Mouse (Mus musculus): Measurements from ENCODE around the gene Agap1. TPM values are rescaled to one million over a fixed set of nuclear protein-coding genes. Genes with fewer than 3 reads are reported as not detected.

Gene Agap1
- polyA plus RNA-seq, 1 experiment from 2014 or later, result 8.8 TPM

GRCm38 (mm10) chr1:89535206-89535605 lies 80.6 kb downstream of the Agap1 start:
- Histone ChIP-seq H3K36me3 (ENCODE audit: inconsistent target) (no peaks in the 10 kb centered on the region), H3K4me3 (ENCODE audit: inconsistent target) (no peak overlapping the region), H3K79me2 (ENCODE audit: inconsistent target) (no peaks in the 10 kb centered on the region), H3K27ac (no peak overlapping the region)

- Histone ChIP-seq H3K27ac (no peak overlapping the region), H3K79me2 (ENCODE audit: inconsistent target) (no peaks in the 10 kb centered on the region), H3K4me3 (ENCODE audit: inconsistent target) (no peak overlapping the region), H3K36me3 (ENCODE audit: inconsistent target) (no peaks in the 10 kb centered on the region)
- 88% methylated on average over 18 of the region's 18 CpGs for WGBS (ENCODE audit: missing documents)
Observed at GRCm38 (mm10) chr1:89538163-89538946, 83.7 kb downstream of the Agap1 start.

GRCm38 (mm10) chr1:89539127-89539526 lies 84.5 kb downstream of the Agap1 start:
- no peak overlapping the region for H3K27ac ChIP-seq
- WGBS (ENCODE audit: missing documents), result 95% methylated on average over 13 of the region's 13 CpGs
- H3K79me2 ChIP-seq (ENCODE audit: inconsistent target), result no peaks in the 10 kb centered on the region
- no peak overlapping the region for H3K4me3 ChIP-seq (ENCODE audit: inconsistent target)
- H3K36me3 ChIP-seq (ENCODE audit: inconsistent target), result no peaks in the 10 kb centered on the region

GRCm38 (mm10) chr1:89541151-89541550 lies 86.5 kb downstream of the Agap1 start:
- H3K4me3 ChIP-seq (ENCODE audit: inconsistent target), result no peak overlapping the region
- no peaks in the 10 kb centered on the region for H3K79me2 ChIP-seq (ENCODE audit: inconsistent target)
- H3K36me3 ChIP-seq (ENCODE audit: inconsistent target), result no peaks in the 10 kb centered on the region
- WGBS (ENCODE audit: missing documents), result 94% methylated on average over 12 of the region's 13 CpGs
- H3K27ac ChIP-seq, result no peak overlapping the region

- Histone ChIP-seq H3K27ac (no peak overlapping the region), H3K4me3 (ENCODE audit: inconsistent target) (no peak overlapping the region), H3K79me2 (ENCODE audit: inconsistent target) (no peaks in the 10 kb centered on the region), H3K36me3 (ENCODE audit: inconsistent target) (no peaks in the 10 kb centered on the region)
- WGBS (ENCODE audit: missing documents), result 94% methylated on average over 6 of the region's 6 CpGs
Observed at GRCm38 (mm10) chr1:89542464-89542863, 87.9 kb downstream of the Agap1 start.

- no peak overlapping the region for H3K27ac ChIP-seq
- H3K4me3 ChIP-seq (ENCODE audit: inconsistent target), result no peak overlapping the region
- 84% methylated on average over 6 of the region's 6 CpGs for WGBS (ENCODE audit: missing documents)
- H3K79me2 ChIP-seq (ENCODE audit: inconsistent target), result no peaks in the 10 kb centered on the region
- no peaks in the 10 kb centered on the region for H3K36me3 ChIP-seq (ENCODE audit: inconsistent target)
Observed at GRCm38 (mm10) chr1:89543312-89543711, 88.7 kb downstream of the Agap1 start.

GRCm38 (mm10) chr1:89544094-89544493 lies 89.5 kb downstream of the Agap1 start:
- no peaks in the 10 kb centered on the region for H3K79me2 ChIP-seq (ENCODE audit: inconsistent target)
- H3K36me3 ChIP-seq (ENCODE audit: inconsistent target), result no peaks in the 10 kb centered on the region
- WGBS (ENCODE audit: missing documents), result 91% methylated on average over 4 of the region's 4 CpGs
- no peak overlapping the region for H3K4me3 ChIP-seq (ENCODE audit: inconsistent target)
- H3K27ac ChIP-seq, result no peak overlapping the region

GRCm38 (mm10) chr1:89545099-89545498 lies 90.5 kb downstream of the Agap1 start:
- H3K36me3 ChIP-seq (ENCODE audit: inconsistent target), result no peaks in the 10 kb centered on the region
- no peak overlapping the region for H3K4me3 ChIP-seq (ENCODE audit: inconsistent target)
- 76% methylated on average over 4 of the region's 4 CpGs for WGBS (ENCODE audit: missing documents)
- no peaks in the 10 kb centered on the region for H3K79me2 ChIP-seq (ENCODE audit: inconsistent target)
- H3K27ac ChIP-seq, result no peak overlapping the region

- H3K27ac ChIP-seq, result no peak overlapping the region
- H3K36me3 ChIP-seq (ENCODE audit: inconsistent target), result no peaks in the 10 kb centered on the region
- H3K79me2 ChIP-seq (ENCODE audit: inconsistent target), result no peaks in the 10 kb centered on the region
- no peak overlapping the region for H3K4me3 ChIP-seq (ENCODE audit: inconsistent target)
- 93% methylated on average over 18 of the region's 18 CpGs for WGBS (ENCODE audit: missing documents)
Observed at GRCm38 (mm10) chr1:89547525-89548504, 93.2 kb downstream of the Agap1 start.

- no peak overlapping the region for H3K4me3 ChIP-seq (ENCODE audit: inconsistent target)
- no peaks in the 10 kb centered on the region for H3K36me3 ChIP-seq (ENCODE audit: inconsistent target)
- H3K79me2 ChIP-seq (ENCODE audit: inconsistent target), result no peaks in the 10 kb centered on the region
- WGBS (ENCODE audit: missing documents), result 94% methylated on average over 25 of the region's 25 CpGs
- no peak overlapping the region for H3K27ac ChIP-seq
Observed at GRCm38 (mm10) chr1:89550061-89550869, 95.7 kb downstream of the Agap1 start.

GRCm38 (mm10) chr1:89552470-89552869 lies 97.9 kb downstream of the Agap1 start:
- H3K36me3 ChIP-seq (ENCODE audit: inconsistent target), result no peaks in the 10 kb centered on the region
- H3K27ac ChIP-seq, result no peak overlapping the region
- 35% methylated on average over 1 of the region's 1 CpGs for WGBS (ENCODE audit: missing documents)
- H3K79me2 ChIP-seq (ENCODE audit: inconsistent target), result no peaks in the 10 kb centered on the region
- no peak overlapping the region for H3K4me3 ChIP-seq (ENCODE audit: inconsistent target)

GRCm38 (mm10) chr1:89553791-89554190 lies 99.2 kb downstream of the Agap1 start:
- Histone ChIP-seq H3K27ac (no peak overlapping the region), H3K36me3 (ENCODE audit: inconsistent target) (no peaks in the 10 kb centered on the region), H3K79me2 (ENCODE audit: inconsistent target) (no peaks in the 10 kb centered on the region), H3K4me3 (ENCODE audit: inconsistent target) (no peak overlapping the region)
- WGBS (ENCODE audit: missing documents), result 97% methylated on average over 3 of the region's 3 CpGs

GRCm38 (mm10) chr1:89554969-89555856 lies 100.6 kb downstream of the Agap1 start:
- Histone ChIP-seq H3K79me2 (ENCODE audit: inconsistent target) (no peaks in the 10 kb centered on the region), H3K4me3 (ENCODE audit: inconsistent target) (no peak overlapping the region), H3K27ac (no peak overlapping the region), H3K36me3 (ENCODE audit: inconsistent target) (no peaks in the 10 kb centered on the region)
- WGBS (ENCODE audit: missing documents), result 73% methylated on average over 18 of the region's 18 CpGs

GRCm38 (mm10) chr1:89556006-89556405 lies 101.4 kb downstream of the Agap1 start:
- H3K79me2 ChIP-seq (ENCODE audit: inconsistent target), result no peaks in the 10 kb centered on the region
- no peaks in the 10 kb centered on the region for H3K36me3 ChIP-seq (ENCODE audit: inconsistent target)
- no peak overlapping the region for H3K4me3 ChIP-seq (ENCODE audit: inconsistent target)
- 88% methylated on average over 7 of the region's 7 CpGs for WGBS (ENCODE audit: missing documents)
- no peak overlapping the region for H3K27ac ChIP-seq

All from macrophage (primary cell).